Mouse (Mus musculus): ENCODE data around the gene Fam161a. TPM values are rescaled to one million over a fixed set of nuclear protein-coding genes. Genes with fewer than 3 reads are reported as not detected.

The Fam161a gene
- total and polyA plus RNA-seq, 3 experiments: 1.4 to 2.0 (median 1.5) TPM

DNA sequence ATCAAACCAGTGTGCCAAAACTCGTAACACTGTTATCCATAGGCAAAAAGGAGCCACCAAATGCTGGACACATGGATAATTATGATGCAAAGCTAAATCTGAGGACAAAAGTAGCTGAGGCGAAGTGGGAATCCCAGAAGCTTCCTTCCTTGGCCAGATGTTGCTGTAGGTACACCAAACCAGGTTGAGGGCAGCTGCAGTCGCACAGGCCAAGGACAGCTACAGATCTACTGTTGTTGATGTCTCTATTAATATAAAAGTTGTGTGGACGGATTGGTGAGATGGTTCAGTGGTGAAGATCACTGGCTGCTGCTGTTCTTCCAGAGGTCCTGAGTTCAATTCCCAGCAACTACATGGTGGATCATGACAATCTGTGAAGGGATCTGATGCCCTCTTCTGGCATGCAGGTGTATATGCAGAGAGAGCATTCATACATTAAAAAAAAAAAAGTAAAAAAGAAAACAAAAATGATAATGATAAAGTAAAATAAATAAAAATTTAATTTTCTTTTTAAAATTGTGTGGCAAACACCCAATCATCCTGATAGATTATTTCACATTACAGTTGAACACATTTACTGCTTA, 49.4 kb upstream of the Fam161a start:
- Histone ChIP-seq H3K4me2 (ENCODE audit: insufficient read depth, low read depth, poor library complexity, severe bottlenecking) (no peak overlapping the region), H3K27me3 (replicated peaks) (no peaks in the 10 kb centered on the region), H3K4me1 (ENCODE audit: control insufficient read depth in 1 of 2, insufficient read depth in 2 of 2) (peaks cover 7 to 35% of the 10 kb centered on the region in 2 experiments; a peak in 3 of 4 replicates), H3K36me3 (replicated peaks in 1 of 2; ENCODE audit: control insufficient read depth in 1 of 2, insufficient read depth in 1 of 2, low read length in 1 of 2) (peaks cover 0 to 30% of the 10 kb centered on the region in 2 experiments), H3K9ac (ENCODE audit: insufficient read depth, low read depth) (no peak overlapping the region), H3K9me3 (replicated peaks; ENCODE audit: low read length) (no peaks in the 10 kb centered on the region), H3K79me2 (replicated peaks; ENCODE audit: control insufficient read depth, extremely low read depth, insufficient read depth, poor library complexity, severe bottlenecking) (peaks cover 2% of the 10 kb centered on the region; the same call in 1 of the 2 replicates), H3K27ac (ENCODE audit: insufficient read depth, low read depth) (no peak overlapping the region), H3K4me3 (replicated peaks in 1 of 3; ENCODE audit: low read depth in 2 of 3, low read length in 2 of 3, poor library complexity in 1 of 3) (no peak overlapping the region)
- in situ Hi-C loops (cut with MboI; ENCODE audit: low pct_ligation_motif_present, low pct_unique_long_range_greater_than_20kb, low sequenced_read_pairs): loop anchor here (5.0 to 10.0 kb wide), 2 partner anchors 326 to 733 kb away; no protein-coding TSS in a partner anchor
- dilution Hi-C loops (cut with MboI; ENCODE audit: extremely low pct_ligation_motif_present, extremely low pct_unique_long_range_greater_than_20kb, low sequenced_read_pairs): no loop called here
- DNase-seq (ENCODE audit: extremely low read depth): no peak
- TF ChIP-seq ETS1 (conservative IDR thresholded peaks at IDR 0.05; ENCODE audit: low read depth, low read length) (no peak), ZNF384 (IDR thresholded peaks at IDR 0.05; ENCODE audit: low read depth, low read length) (peak; percentile 93), SIN3A (IDR thresholded peaks at IDR 0.05; ENCODE audit: low read length) (no peak), MEF2A (IDR thresholded peaks at IDR 0.05; ENCODE audit: borderline replicate concordance, low read depth, low read length) (no peak), IRF4 (IDR thresholded peaks at IDR 0.05; ENCODE audit: low read depth, low read length) (no peak), USF2 (conservative IDR thresholded peaks at IDR 0.05; ENCODE audit: low read depth, low read length) (no peak), MXI1 (IDR thresholded peaks at IDR 0.05; ENCODE audit: low read depth, low read length) (no peak), JUN (IDR thresholded peaks at IDR 0.05; ENCODE audit: insufficient read depth, low read depth, low read length) (no peak), MYC (IDR thresholded peaks at IDR 0.05; ENCODE audit: low read depth, low read length) (no peak), HCFC1 (IDR thresholded peaks at IDR 0.05; ENCODE audit: low read depth, low read length) (no peak), POLR2AphosphoS2 (IDR thresholded peaks at IDR 0.05; ENCODE audit: low read depth, low read length) (no peak), EP300 (IDR thresholded peaks at IDR 0.05; ENCODE audit: low read length) (no peak), SMC3 (IDR thresholded peaks at IDR 0.05; ENCODE audit: low read depth, low read length) (peak; percentile 83), TCF12 (IDR thresholded peaks at IDR 0.05; ENCODE audit: low read depth, low read length) (no peak), CHD2 (IDR thresholded peaks at IDR 0.05; ENCODE audit: low read length) (no peak), MAZ (IDR thresholded peaks at IDR 0.05; ENCODE audit: low read depth, low read length) (no peak), ZC3H11A (IDR thresholded peaks at IDR 0.05; ENCODE audit: low read depth, low read length) (peak; percentile 61), RAD21 (IDR thresholded peaks at IDR 0.05; ENCODE audit: low read depth, low read length) (peak; percentile 81), CTCF (conservative IDR thresholded peaks at IDR 0.05 in 1 of 2, IDR thresholded peaks at IDR 0.05 in 1 of 2; ENCODE audit: low read depth in 2 of 2, low read length in 2 of 2) (peak; percentile 39 to 76), MAFK (IDR thresholded peaks at IDR 0.05; ENCODE audit: insufficient replicate concordance, low read length) (no peak)

DNA sequence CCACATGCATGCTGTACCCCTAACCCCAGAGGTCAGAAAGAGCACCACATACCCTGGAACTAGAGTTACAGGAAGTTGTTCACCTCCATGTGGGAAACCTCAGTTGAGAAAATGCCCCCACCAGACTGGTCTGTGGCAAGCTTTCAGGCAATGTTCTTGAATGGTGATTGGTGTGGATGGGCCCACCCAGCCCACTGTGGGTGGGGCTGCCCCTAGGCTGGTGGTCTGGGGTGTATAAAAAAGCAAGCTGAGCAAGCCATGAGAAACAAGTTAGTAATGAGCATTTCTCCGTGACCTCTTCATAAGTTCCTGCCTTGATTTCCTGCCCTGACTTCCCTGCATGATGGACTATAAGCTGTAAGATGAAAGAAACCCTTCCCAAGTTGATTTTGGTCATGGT, 45.2 kb upstream of the Fam161a start:
- H3K27ac ChIP-seq (ENCODE audit: insufficient read depth, low read depth): no peak overlapping the region
- TF ChIP-seq MYC (IDR thresholded peaks at IDR 0.05; ENCODE audit: low read depth, low read length) (no peak), POLR2AphosphoS2 (IDR thresholded peaks at IDR 0.05; ENCODE audit: low read depth, low read length) (no peak), NELFE (IDR thresholded peaks at IDR 0.05; ENCODE audit: low read depth, low read length) (no peak), EP300 (IDR thresholded peaks at IDR 0.05; ENCODE audit: low read length) (no peak), JUN (IDR thresholded peaks at IDR 0.05; ENCODE audit: insufficient read depth, low read depth, low read length) (no peak), KAT2A (IDR thresholded peaks at IDR 0.05; ENCODE audit: insufficient replicate concordance, low read length) (no peak), CTCF (conservative IDR thresholded peaks at IDR 0.05 in 1 of 2, IDR thresholded peaks at IDR 0.05 in 1 of 2; ENCODE audit: low read depth in 2 of 2, low read length in 2 of 2) (no peak), NRF1 (IDR thresholded peaks at IDR 0.05; ENCODE audit: low read depth, low read length) (no peak), ELF1 (IDR thresholded peaks at IDR 0.05; ENCODE audit: low read depth, low read length) (no peak)
- H3K9me3 ChIP-seq (replicated peaks; ENCODE audit: low read length): peaks cover 5% of the 10 kb centered on the region
- dilution Hi-C loops (cut with MboI; ENCODE audit: extremely low pct_ligation_motif_present, extremely low pct_unique_long_range_greater_than_20kb, low sequenced_read_pairs) (no loop called here), in situ Hi-C loops (cut with MboI; ENCODE audit: low pct_ligation_motif_present, low pct_unique_long_range_greater_than_20kb, low sequenced_read_pairs) (no loop called here)
- H3K9ac ChIP-seq (ENCODE audit: insufficient read depth, low read depth): no peak overlapping the region
- H3K79me2 ChIP-seq (replicated peaks; ENCODE audit: control insufficient read depth, extremely low read depth, insufficient read depth, poor library complexity, severe bottlenecking): no peaks in the 10 kb centered on the region; the same call in 1 of the 2 replicates
- H3K4me2 ChIP-seq (ENCODE audit: insufficient read depth, low read depth, poor library complexity, severe bottlenecking): no peak overlapping the region
- H3K36me3 ChIP-seq (replicated peaks in 1 of 2; ENCODE audit: control insufficient read depth in 1 of 2, insufficient read depth in 1 of 2, low read length in 1 of 2): peaks cover 4 to 23% of the 10 kb centered on the region in 2 experiments
- H3K4me3 ChIP-seq (replicated peaks in 1 of 3; ENCODE audit: low read depth in 2 of 3, low read length in 2 of 3, poor library complexity in 1 of 3): no peak overlapping the region
- no peak for DNase-seq (ENCODE audit: extremely low read depth)
- no peaks in the 10 kb centered on the region for H3K27me3 ChIP-seq (replicated peaks)
- H3K4me1 ChIP-seq (ENCODE audit: control insufficient read depth in 1 of 2, insufficient read depth in 2 of 2): peaks cover 3 to 4% of the 10 kb centered on the region in 2 experiments

Measured in CH12.LX (cell line).